Mouse (Mus musculus) bone marrow, adult 2 months (tissue): ENCODE results near the gene Get4. TPM values are rescaled to one million over a fixed set of nuclear protein-coding genes. Genes with fewer than 3 reads are reported as not detected.

Experiments
- H3K27ac ChIP-seq: fragments of 200-500 bp; 2 replicates; pipeline ENCODE4 v1.5.1; 2012; ENCODE audit warnings: low read depth, mild to moderate bottlenecking, control low read depth, inconsistent platforms, low read length; ENCODE audit not compliant: control insufficient read depth, poor library complexity, insufficient read depth
- H3K4me1 ChIP-seq: fragments of 200-500 bp; 2 replicates; pipeline ENCODE4 v1.6.1; 2011; ENCODE audit warnings: low read length; ENCODE audit not compliant: control insufficient read depth, insufficient read depth
- H3K4me3 ChIP-seq: fragments of 200-500 bp; replicated peaks from 2 replicates; pipeline ENCODE3; 2011; ENCODE audit warnings: mild to moderate bottlenecking, low read depth, low read length, control low read depth; ENCODE audit not compliant: control insufficient read depth
- CTCF ChIP-seq: fragments of 200-500 bp; IDR thresholded peaks from 2 replicates; pipeline ENCODE4 v1.5.1; 2011; ENCODE audit warnings: low read length, control low read depth; ENCODE audit not compliant: control insufficient read depth, insufficient read depth
- POLR2A ChIP-seq: fragments of 200-500 bp; IDR thresholded peaks from 2 replicates; pipeline ENCODE4 v1.6.1; 2011; ENCODE audit warnings: low read depth, mild to moderate bottlenecking, control low read depth, low read length, borderline replicate concordance; ENCODE audit not compliant: control insufficient read depth
- whole genome bisulfite sequencing: fragments of 180-500 bp; shearing (Covaris S2); methylation state at CpG from one replicate; pipeline ENCODE4 v1.1.7; 2018; 5-methylcytosine and 5-hydroxymethylcytosine counted together
- polyA plus RNA-seq: library from polyadenylated mRNA; stranded (reverse); fragments of >200 nt; gene quantifications from 2 replicates; pipeline ENCODE4 v1.2.4, GENCODE M21; 2011; ENCODE audit warnings: low replicate concordance; ENCODE audit not compliant: missing spikeins, insufficient read depth, insufficient read length

The Get4 gene
- 43.5 and 60.2 TPM in 2 replicates for polyA plus RNA-seq

- WGBS = under 1% methylated on average over 90 of the region's 90 CpGs
- H3K4me1 ChIP-seq = peaks cover 6% of the 10 kb centered on the region
- no peak for TF ChIP-seq CTCF
- TF ChIP-seq POLR2A = peak; percentile 58; the same call in 1 of the 2 replicates
- H3K27ac ChIP-seq = peak within 1 kb of the TSS; percentile 92
- H3K4me3 ChIP-seq = peak within 1 kb of the TSS; percentile 82
Measured at GRCm38 (mm10) chr5:139252081-139252909, at the start of gene Get4. TSS of gene Get4 (plus strand) at chr5:139252324.

GRCm38 (mm10) chr5:139203312-139203711 is 48.8 kb upstream of the Get4 start:
- 83% methylated on average over 5 of the region's 5 CpGs for WGBS
- no peak overlapping the region for H3K27ac ChIP-seq
- H3K4me1 ChIP-seq = peaks cover 6% of the 10 kb centered on the region
- TF ChIP-seq POLR2A (no peak), CTCF (no peak)
- H3K4me3 ChIP-seq = no peak overlapping the region

- TF ChIP-seq CTCF (no peak), POLR2A (no peak)
- 85% methylated on average over 4 of the region's 4 CpGs for WGBS
- Histone ChIP-seq H3K4me1 (peaks cover 4% of the 10 kb centered on the region), H3K27ac (no peak overlapping the region), H3K4me3 (no peak overlapping the region)
Measured at GRCm38 (mm10) chr5:139206081-139206480, 46.0 kb upstream of the Get4 start.

GRCm38 (mm10) chr5:139206525-139206924 is 45.6 kb upstream of the Get4 start:
- Histone ChIP-seq H3K4me1 (peaks cover 2% of the 10 kb centered on the region), H3K27ac (no peak overlapping the region), H3K4me3 (no peak overlapping the region)
- 22% methylated on average over 7 of the region's 7 CpGs for WGBS
- TF ChIP-seq CTCF = no peak
- TF ChIP-seq POLR2A = no peak

- no peak overlapping the region for H3K27ac ChIP-seq
- H3K4me3 ChIP-seq = no peak overlapping the region
- no peaks in the 10 kb centered on the region; the same call in none of the 2 replicates for H3K4me1 ChIP-seq
- no peak for TF ChIP-seq CTCF
- no peak for TF ChIP-seq POLR2A
Measured at GRCm38 (mm10) chr5:139208183-139208582, 43.9 kb upstream of the Get4 start.

GRCm38 (mm10) chr5:139208871-139209684 is 43.0 kb upstream of the Get4 start:
- 87% methylated on average over 10 of the region's 10 CpGs for WGBS
- TF ChIP-seq POLR2A = no peak
- TF ChIP-seq CTCF = peak; percentile 46
- Histone ChIP-seq H3K4me1 (no peaks in the 10 kb centered on the region; the same call in none of the 2 replicates), H3K27ac (no peak overlapping the region), H3K4me3 (no peak overlapping the region)

- Histone ChIP-seq H3K27ac (no peak overlapping the region), H3K4me3 (no peak overlapping the region), H3K4me1 (no peaks in the 10 kb centered on the region; the same call in none of the 2 replicates)
- 92% methylated on average over 7 of the region's 7 CpGs for WGBS
- no peak for TF ChIP-seq CTCF
- TF ChIP-seq POLR2A = no peak
Measured at GRCm38 (mm10) chr5:139209685-139210026, 42.5 kb upstream of the Get4 start.
